Mouse (Mus musculus): ENCODE data around the gene Hspe1. TPM values are rescaled to one million over a fixed set of nuclear protein-coding genes. Genes with fewer than 3 reads are reported as not detected.
"Not testable (repeated sequence)": the region's sequence is repeated elsewhere in the genome, so short reads cannot be mapped to it uniquely, and the experiment has no call there.

The Hspe1 gene
- polyA plus RNA-seq, 2 experiments: 288 to 381 TPM

DNA sequence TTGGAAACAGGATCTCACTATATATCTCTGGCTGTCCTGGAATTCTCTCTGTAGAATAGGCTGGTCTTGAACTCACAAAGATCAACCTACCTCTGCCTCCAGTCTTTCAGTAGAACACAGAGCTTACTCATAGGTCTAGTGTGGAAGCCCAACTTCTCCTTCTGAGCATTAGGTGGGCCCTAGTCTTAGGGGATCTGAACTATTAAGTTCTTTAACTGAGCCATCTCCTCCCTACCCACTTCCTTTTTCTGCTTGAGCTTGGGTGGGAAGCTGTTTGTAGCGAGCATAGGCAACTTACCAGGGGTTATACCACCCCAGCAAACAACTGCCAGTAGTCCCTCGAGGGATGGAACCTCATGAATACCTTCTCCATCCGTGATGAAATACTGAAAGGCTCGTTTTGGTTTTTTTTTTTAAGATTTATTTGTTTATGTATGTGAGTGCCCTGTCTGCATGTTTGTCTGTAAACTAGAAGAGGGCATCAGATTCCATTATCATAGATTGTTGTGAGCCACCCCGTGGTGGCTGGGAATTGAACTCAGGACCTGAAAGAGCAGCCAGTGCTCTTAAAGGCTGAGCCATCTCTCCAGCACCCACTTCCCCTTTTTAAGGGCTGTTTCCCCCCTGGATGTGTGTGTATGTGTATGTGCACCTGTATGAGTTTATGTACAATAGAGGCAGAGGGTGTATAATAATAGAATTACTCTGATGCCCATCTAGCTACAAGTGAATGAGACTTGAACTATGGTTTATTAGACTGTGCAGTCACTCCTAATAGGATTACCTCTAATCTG is 32.4 kb upstream of the Hspe1 start:
- Histone ChIP-seq H3K9me3 (ENCODE audit: control insufficient read depth, low read length) (no peaks in the 10 kb centered on the region), H3K4me2 (replicated peaks; ENCODE audit: low read depth, low read length, severe bottlenecking) (no peak overlapping the region), H3K9ac (ENCODE audit: low read depth, low read length, severe bottlenecking) (no peak overlapping the region), H3K27me3 (ENCODE audit: control insufficient read depth, insufficient read depth, low read length) (no peaks in the 10 kb centered on the region), H3K4me1 (ENCODE audit: control insufficient read depth, insufficient read depth, low read length) (no peaks in the 10 kb centered on the region; the same call in 1 of the 2 replicates), H3K4me3 (replicated peaks; ENCODE audit: low read length) (no peak overlapping the region), H3K36me3 (ENCODE audit: control insufficient read depth, insufficient read depth, low read length) (no peaks in the 10 kb centered on the region), H3K27ac (replicated peaks; ENCODE audit: low read depth, low read length) (no peak overlapping the region)
- WGBS: 87% methylated on average over 5 of the region's 5 CpGs
- TF ChIP-seq POLR2A (IDR thresholded peaks at IDR 0.05; ENCODE audit: borderline replicate concordance, extremely low read depth, insufficient read depth, insufficient read length): no peak
- DNase-seq (ENCODE audit: low spot score): no peak
- ATAC-seq (ENCODE audit: low FRiP score, low read depth): no peak

DNA sequence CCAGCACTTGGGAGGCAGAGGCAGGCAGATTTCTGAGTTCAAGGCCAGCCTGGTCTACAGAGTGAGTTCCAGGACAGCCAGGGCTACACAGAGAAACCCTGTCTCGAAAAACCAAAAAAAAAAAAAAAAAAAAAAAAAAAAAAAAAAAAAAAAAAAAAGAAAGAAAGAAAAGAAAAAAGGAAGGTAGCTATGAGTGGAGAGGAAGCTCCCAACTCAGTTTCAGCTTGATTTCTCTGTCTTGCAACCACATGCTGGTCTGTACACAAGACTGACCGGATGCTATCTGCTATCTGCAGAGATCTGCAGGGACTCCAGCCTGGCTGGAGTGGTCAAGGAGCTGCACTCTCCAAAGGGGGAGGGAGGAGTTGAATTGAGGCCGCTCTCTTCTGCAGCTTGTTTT is 29.5 kb upstream of the Hspe1 start:
- 94% methylated on average over 2 of the region's 3 CpGs for WGBS
- not testable (repeated sequence) for H3K4me2 ChIP-seq (replicated peaks; ENCODE audit: low read depth, low read length, severe bottlenecking)

DNA sequence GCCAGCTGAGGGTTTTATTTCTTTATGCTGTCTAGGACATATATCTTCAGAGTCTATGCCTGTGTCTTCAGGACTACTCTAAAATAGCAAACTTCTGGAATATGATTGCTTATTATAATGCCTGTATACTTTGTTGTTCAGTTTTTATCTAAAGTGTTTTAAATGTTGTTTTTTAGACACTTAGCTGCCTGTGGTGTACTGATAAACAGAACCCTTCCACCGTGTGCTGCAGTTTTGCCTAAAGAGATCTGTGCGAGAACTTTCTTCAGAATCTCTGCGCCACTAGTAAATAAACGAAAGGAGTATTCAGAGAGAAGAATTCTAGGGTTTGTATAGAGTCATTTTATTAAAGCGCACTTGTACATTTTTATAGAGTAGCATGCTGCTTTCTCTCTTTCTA is 26.8 kb upstream of the Hspe1 start:
- no peak overlapping the region for H3K27ac ChIP-seq (replicated peaks; ENCODE audit: low read depth, low read length)
- no peak overlapping the region for H3K4me3 ChIP-seq (replicated peaks; ENCODE audit: low read length)
- no peaks in the 10 kb centered on the region for H3K4me1 ChIP-seq (ENCODE audit: control insufficient read depth, insufficient read depth, low read length)
- DNase-seq (ENCODE audit: low spot score): no peak
- H3K4me2 ChIP-seq (replicated peaks; ENCODE audit: low read depth, low read length, severe bottlenecking): no peak overlapping the region
- H3K36me3 ChIP-seq (ENCODE audit: control insufficient read depth, insufficient read depth, low read length): peaks cover 30% of the 10 kb centered on the region
- no peak for TF ChIP-seq POLR2A (IDR thresholded peaks at IDR 0.05; ENCODE audit: borderline replicate concordance, extremely low read depth, insufficient read depth, insufficient read length)
- 85% methylated on average over 5 of the region's 5 CpGs for WGBS
- H3K27me3 ChIP-seq (ENCODE audit: control insufficient read depth, insufficient read depth, low read length): no peaks in the 10 kb centered on the region
- H3K9me3 ChIP-seq (ENCODE audit: control insufficient read depth, low read length): no peaks in the 10 kb centered on the region
- ATAC-seq (ENCODE audit: low FRiP score, low read depth): no peak
- no peak overlapping the region for H3K9ac ChIP-seq (ENCODE audit: low read depth, low read length, severe bottlenecking)

More for the DNA sequence above, 29.5 kb upstream of the Hspe1 start:
- ATAC-seq (ENCODE audit: low FRiP score, low read depth); DNase-seq (ENCODE audit: low spot score); H3K4me1 ChIP-seq (ENCODE audit: control insufficient read depth, insufficient read depth, low read length); H3K9me3 ChIP-seq (ENCODE audit: control insufficient read depth, low read length); H3K27me3 ChIP-seq (ENCODE audit: control insufficient read depth, insufficient read depth, low read length); H3K4me3 ChIP-seq (replicated peaks; ENCODE audit: low read length); H3K9ac ChIP-seq (ENCODE audit: low read depth, low read length, severe bottlenecking); H3K27ac ChIP-seq (replicated peaks; ENCODE audit: low read depth, low read length): not testable (repeated sequence)
- H3K36me3 ChIP-seq (ENCODE audit: control insufficient read depth, insufficient read depth, low read length): peaks cover 11% of the 10 kb centered on the region

DNA sequence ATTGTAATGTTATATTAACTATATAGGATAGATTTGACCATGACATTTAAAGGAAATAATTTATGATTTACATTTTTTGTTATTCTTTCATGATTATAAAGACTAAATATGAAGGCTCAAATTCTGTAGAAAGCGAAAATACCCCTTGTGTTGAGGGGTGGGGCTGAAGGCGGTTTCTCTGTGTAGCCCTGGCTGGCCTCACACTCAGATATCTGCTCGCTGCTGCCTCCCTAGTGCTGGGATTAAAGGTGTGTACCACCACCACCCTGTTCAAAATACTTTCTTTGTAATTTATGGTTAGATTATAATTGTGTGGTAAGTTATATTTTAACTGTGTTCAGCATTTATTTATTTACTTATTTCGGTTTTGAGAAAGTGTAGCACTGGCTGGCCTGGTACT is 26.2 kb upstream of the Hspe1 start:
- no peak overlapping the region for H3K27ac ChIP-seq (replicated peaks; ENCODE audit: low read depth, low read length)
- H3K4me3 ChIP-seq (replicated peaks; ENCODE audit: low read length): no peak overlapping the region
- no peak for ATAC-seq (ENCODE audit: low FRiP score, low read depth)
- no peak for DNase-seq (ENCODE audit: low spot score)
- H3K4me2 ChIP-seq (replicated peaks; ENCODE audit: low read depth, low read length, severe bottlenecking): no peak overlapping the region
- H3K9ac ChIP-seq (ENCODE audit: low read depth, low read length, severe bottlenecking): no peak overlapping the region
- H3K27me3 ChIP-seq (ENCODE audit: control insufficient read depth, insufficient read depth, low read length): no peaks in the 10 kb centered on the region
- no peaks in the 10 kb centered on the region for H3K9me3 ChIP-seq (ENCODE audit: control insufficient read depth, low read length)
- TF ChIP-seq POLR2A (IDR thresholded peaks at IDR 0.05; ENCODE audit: borderline replicate concordance, extremely low read depth, insufficient read depth, insufficient read length): no peak
- WGBS: 89% methylated on average over 4 of the region's 4 CpGs
- H3K36me3 ChIP-seq (ENCODE audit: control insufficient read depth, insufficient read depth, low read length): peaks cover 36% of the 10 kb centered on the region
- no peaks in the 10 kb centered on the region for H3K4me1 ChIP-seq (ENCODE audit: control insufficient read depth, insufficient read depth, low read length)

DNA sequence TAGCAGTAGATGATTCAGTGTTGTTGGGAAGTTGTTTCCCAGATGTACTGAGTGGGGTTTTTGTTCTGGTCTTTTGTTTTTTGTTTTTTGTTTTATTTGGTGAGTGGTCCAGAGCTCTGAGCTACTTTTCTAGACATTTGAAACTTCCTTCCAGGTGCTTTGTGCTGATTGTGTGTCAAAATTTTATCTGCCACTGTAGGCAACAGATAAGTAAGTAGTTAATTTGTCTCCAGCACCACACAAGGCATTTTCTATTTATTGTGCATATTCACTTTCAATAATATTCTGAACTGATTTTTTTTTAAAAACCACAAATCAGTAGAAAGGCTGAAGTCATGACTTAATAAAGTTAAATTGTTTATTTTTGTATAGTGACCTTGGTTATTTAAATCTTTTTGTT is 15.6 kb upstream of the Hspe1 start:
- not testable (repeated sequence) for H3K4me3 ChIP-seq (replicated peaks; ENCODE audit: low read length); H3K4me2 ChIP-seq (replicated peaks; ENCODE audit: low read depth, low read length, severe bottlenecking); H3K27ac ChIP-seq (replicated peaks; ENCODE audit: low read depth, low read length); H3K27me3 ChIP-seq (ENCODE audit: control insufficient read depth, insufficient read depth, low read length); DNase-seq (ENCODE audit: low spot score); H3K4me1 ChIP-seq (ENCODE audit: control insufficient read depth, insufficient read depth, low read length); ATAC-seq (ENCODE audit: low FRiP score, low read depth); H3K9ac ChIP-seq (ENCODE audit: low read depth, low read length, severe bottlenecking); H3K9me3 ChIP-seq (ENCODE audit: control insufficient read depth, low read length)
- H3K36me3 ChIP-seq (ENCODE audit: control insufficient read depth, insufficient read depth, low read length): peaks cover 47% of the 10 kb centered on the region

Data from limb, embryonic 14.5 days (tissue).